Mouse (Mus musculus) kidney, embryonic 15.5 days (tissue): ENCODE measurements around the gene Rdh16f1. TPM values are rescaled to one million over a fixed set of nuclear protein-coding genes. Genes with fewer than 3 reads are reported as not detected.
A peak's percentile ranks its signal among the peaks of the same experiment; 100 is the strongest.

Source experiments
- ATAC-seq: fragments of 200-750 bp; cut with Nextera tagmentation; replicated peaks from 2 replicates; pipeline ENCODE4 v1.8.0; 2017; ENCODE audit warnings: moderate TSS enrichment; ENCODE audit not compliant: low FRiP score
- H3K27ac ChIP-seq: fragments of 300-500 bp; sonication (generic); 2 replicates; pipeline ENCODE4 v1.5.1; 2015; ENCODE audit warnings: mild to moderate bottlenecking, inconsistent platforms
- H3K27me3 ChIP-seq: fragments of 300-500 bp; sonication (generic); 2 replicates; pipeline ENCODE4 v1.6.1; 2015; ENCODE audit warnings: inconsistent platforms
- H3K36me3 ChIP-seq: fragments of 300-500 bp; sonication (generic); 2 replicates; pipeline ENCODE4 v1.6.1; 2015; ENCODE audit warnings: inconsistent platforms
- H3K4me1 ChIP-seq: fragments of 300-500 bp; sonication (generic); 2 replicates; pipeline ENCODE4 v1.6.1; 2015; ENCODE audit warnings: inconsistent platforms
- H3K4me2 ChIP-seq: fragments of 300-500 bp; sonication (generic); 2 replicates; pipeline ENCODE4 v1.6.1; 2015; ENCODE audit warnings: moderate library complexity, mild to moderate bottlenecking, inconsistent platforms
- H3K4me3 ChIP-seq: fragments of 300-500 bp; sonication (generic); replicated peaks from 2 replicates; pipeline ENCODE4 v1.5.1; 2015; ENCODE audit warnings: mild to moderate bottlenecking, inconsistent platforms
- H3K9ac ChIP-seq: fragments of 300-500 bp; sonication (generic); 2 replicates; pipeline ENCODE4 v1.6.1; 2015; ENCODE audit warnings: mild to moderate bottlenecking, inconsistent platforms
- H3K9me3 ChIP-seq: fragments of 300-500 bp; sonication (generic); replicated peaks from 2 replicates; pipeline ENCODE4 v1.6.1; 2016; ENCODE audit warnings: inconsistent platforms
- WGBS: fragments of 180-500 bp; shearing (Covaris S2); methylation state at CpG from one replicate; pipeline ENCODE4 v1.1.7; 2015; ENCODE audit warnings: mixed read lengths; 5-methylcytosine and 5-hydroxymethylcytosine counted together
- polyA plus RNA-seq: library from polyadenylated mRNA; unstranded; fragments of >200 nt; fragmentation: Nextera tagmentation; extraction: Ambion mirVana; gene quantifications from 2 replicates; pipeline ENCODE4 v1.2.1, GENCODE M21; 2015

Gene Rdh16f1
- polyA plus RNA-seq = 0.34 TPM in 1 of 2 replicates, not detected in the other

DNA sequence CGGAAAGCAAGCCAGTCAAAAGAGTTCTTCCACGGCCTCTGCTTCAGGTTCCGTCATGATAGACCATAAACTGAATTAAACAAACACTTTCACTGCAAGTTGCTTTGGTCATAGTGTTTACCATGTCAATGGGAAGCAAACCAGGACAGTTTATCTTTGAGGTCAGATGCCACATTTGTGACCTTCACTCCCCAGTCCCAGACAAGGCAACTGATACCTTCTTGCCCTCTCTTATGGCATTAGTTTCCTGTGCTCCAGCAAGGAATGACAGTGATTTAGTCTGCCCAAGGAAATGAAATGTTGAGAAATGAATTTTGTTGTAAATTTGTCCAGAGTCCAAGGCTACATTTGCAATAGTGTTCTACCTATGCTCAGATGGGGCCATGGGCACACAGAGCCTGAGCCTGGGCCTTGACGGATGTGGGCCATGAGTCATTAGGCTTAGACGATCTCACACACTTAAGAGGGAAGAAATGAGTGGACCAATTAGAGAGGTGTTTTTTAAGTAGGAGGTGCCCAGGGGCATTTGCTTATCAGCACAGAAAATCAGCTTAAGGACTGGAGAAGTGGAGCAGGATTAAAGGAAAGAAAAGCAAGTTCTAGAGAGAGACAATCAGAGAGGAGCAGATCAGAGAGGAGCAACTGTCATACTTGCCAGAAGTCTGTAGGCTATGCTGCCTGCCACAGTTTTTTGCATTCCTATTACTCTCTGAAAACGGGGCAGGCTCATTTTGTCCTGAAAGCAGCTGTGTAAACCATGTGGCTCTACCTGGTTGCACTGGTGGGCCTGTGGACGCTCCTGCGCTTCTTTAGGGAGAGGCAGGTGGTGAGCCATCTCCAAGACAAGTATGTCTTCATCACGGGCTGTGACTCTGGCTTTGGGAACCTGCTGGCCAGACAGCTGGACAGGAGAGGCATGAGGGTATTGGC lies at the start of gene Rdh16f1, which contains the start of gene Rdh1:
Gene Rdh16f1 (plus strand): TSS at position 607 of the 930 bp plus-strand sequence.
Gene Rdh1 (plus strand): TSS at position 541 of the 930 bp plus-strand sequence.
- H3K4me2 ChIP-seq = no peak within 1 kb of the TSS
- no peaks in the 10 kb centered on the region for H3K9me3 ChIP-seq
- 59% methylated on average over 9 of the region's 9 CpGs for WGBS
- no peak within 1 kb of the TSS for H3K4me3 ChIP-seq
- 0 out of 2 replicates have a peak within 1 kb of the TSS, but pooled peaks have one; percentile 2 for H3K27ac ChIP-seq
- no peak for ATAC-seq
- peaks cover 20% of the 10 kb centered on the region for H3K4me1 ChIP-seq
- no peak within 1 kb of the TSS for H3K9ac ChIP-seq
- H3K36me3 ChIP-seq = no peaks in the 10 kb centered on the region
- no peaks in the 10 kb centered on the region for H3K27me3 ChIP-seq

DNA sequence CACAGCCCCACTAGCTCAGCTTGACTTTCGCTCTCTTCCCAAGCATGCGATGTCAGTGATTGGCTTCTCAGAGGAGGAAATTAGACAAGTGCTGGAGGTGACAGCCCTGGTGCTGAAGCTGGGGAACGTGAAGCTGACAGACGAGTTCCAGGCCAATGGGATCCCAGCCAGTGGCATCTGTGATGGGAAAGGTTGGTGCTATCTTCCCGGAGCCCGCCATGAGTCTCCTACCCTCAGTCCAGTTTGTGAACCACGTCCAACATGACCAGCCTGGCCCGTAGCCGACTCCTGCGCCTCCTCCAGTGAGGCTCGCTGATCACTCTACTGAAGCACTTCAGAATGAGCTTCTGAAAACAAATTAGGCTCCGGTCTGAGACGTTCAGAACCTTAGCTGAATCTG lies 49.3 kb upstream of the Rdh16f1 start:
- no peak overlapping the region for H3K4me3 ChIP-seq
- H3K9ac ChIP-seq = no peak overlapping the region
- H3K36me3 ChIP-seq = no peaks in the 10 kb centered on the region
- no peak overlapping the region for H3K27ac ChIP-seq
- peaks cover 19% of the 10 kb centered on the region for H3K4me1 ChIP-seq
- H3K9me3 ChIP-seq = no peaks in the 10 kb centered on the region
- peak; percentile 24; the same call in 1 of the 2 replicates for ATAC-seq
- WGBS = 51% methylated on average over 13 of the region's 13 CpGs
- H3K4me2 ChIP-seq = no peak overlapping the region
- no peaks in the 10 kb centered on the region for H3K27me3 ChIP-seq

DNA sequence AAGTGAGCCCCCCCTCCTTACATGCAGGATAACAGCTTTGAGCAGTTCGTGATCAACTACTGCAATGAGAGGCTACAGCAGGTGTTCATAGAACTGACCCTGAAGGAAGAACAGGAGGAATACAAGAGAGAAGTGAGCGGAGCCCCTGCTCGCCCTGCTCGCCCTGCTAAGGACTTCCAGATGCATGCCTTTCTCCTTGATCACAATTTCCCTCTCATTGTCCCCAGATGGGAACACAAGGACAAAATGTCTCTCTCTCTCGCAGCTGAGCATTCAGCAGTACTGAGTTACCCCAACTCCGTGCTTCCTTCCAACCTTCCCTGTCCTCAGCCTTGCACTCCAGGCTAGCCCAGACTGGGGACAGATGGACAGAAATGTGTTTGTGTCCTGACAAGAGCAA lies 46.9 kb upstream of the Rdh16f1 start:
- 80% methylated on average over 6 of the region's 6 CpGs for WGBS
- Histone ChIP-seq H3K4me3 (no peak overlapping the region), H3K4me2 (no peak overlapping the region), H3K36me3 (no peaks in the 10 kb centered on the region), H3K4me1 (peaks cover 22% of the 10 kb centered on the region), H3K27ac (no peak overlapping the region), H3K9ac (no peak overlapping the region), H3K27me3 (no peaks in the 10 kb centered on the region), H3K9me3 (no peaks in the 10 kb centered on the region)
- ATAC-seq = no peak

DNA sequence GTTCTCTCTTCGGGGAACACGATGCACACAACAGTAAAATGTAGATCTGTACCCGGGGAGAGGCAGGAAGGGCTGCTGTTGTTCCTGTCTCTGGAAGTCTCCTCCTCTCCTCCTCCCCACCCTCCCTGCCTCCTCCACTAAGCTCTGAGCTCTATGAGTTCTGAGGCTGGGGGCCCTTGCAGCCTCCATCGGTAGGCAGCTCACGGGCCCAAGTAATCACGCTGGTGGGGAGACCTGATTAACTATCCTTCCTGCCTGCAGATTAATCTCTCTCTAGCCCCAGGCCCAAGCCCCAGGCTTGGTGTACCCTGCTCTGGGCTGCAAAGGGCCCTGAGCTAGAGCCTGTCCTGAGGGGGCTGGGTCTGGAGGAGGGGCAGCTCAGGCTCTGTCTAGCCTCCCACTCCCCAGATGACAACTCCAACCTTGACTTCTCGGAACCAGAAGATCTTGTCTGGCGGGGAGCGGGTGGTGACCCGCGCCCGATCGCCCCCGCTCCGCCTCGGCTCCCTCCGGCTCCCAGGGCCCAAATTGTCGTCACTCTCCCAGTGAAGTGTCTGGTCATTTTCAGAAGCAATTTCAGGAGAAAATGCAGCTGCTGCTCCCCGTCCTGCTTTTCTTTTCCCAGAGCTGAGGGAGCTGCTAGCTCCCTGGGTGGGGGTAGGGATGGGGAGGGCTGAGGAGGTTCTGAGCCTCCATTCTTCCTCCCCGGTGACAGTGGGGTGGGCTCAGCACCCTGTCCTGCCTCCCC lies 37.7 kb upstream of the Rdh16f1 start:
- peak; percentile 74 for ATAC-seq
- WGBS = 6% methylated on average over 20 of the region's 20 CpGs
- Histone ChIP-seq H3K9ac (peak overlapping the region; percentile 26; the same call in 1 of the 2 replicates), H3K4me3 (peak overlapping the region; percentile 18), H3K9me3 (no peaks in the 10 kb centered on the region), H3K36me3 (no peaks in the 10 kb centered on the region), H3K27ac (peak overlapping the region; percentile 82), H3K4me1 (peaks cover 53% of the 10 kb centered on the region), H3K4me2 (peak overlapping the region; percentile 52), H3K27me3 (peaks cover 22% of the 10 kb centered on the region; the same call in 1 of the 2 replicates)

DNA sequence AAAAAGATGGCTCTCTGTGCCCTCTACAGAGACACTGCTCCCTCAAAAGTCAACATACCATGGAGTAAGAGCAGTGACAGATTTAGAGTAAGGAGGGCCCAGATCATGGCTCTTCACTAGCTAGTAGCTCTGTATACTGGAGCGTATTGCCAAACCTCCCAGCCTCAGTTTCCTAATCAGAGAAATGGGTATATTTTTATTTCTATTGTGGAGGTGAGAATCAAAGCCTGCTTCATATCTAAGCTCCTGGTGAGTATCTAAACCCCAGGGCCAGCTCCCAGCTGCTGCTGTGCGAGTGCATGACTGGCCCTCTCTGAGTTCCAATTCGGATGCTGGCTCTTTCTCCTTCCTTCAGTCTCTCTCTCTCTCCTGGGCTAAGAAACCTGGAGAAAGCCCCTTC lies 35.4 kb upstream of the Rdh16f1 start, which contains the start of gene Tac2:
Gene Tac2 (plus strand): TSS at position 301 of the 400 bp plus-strand sequence.
- H3K4me1 ChIP-seq = peaks cover 34% of the 10 kb centered on the region

DNA sequence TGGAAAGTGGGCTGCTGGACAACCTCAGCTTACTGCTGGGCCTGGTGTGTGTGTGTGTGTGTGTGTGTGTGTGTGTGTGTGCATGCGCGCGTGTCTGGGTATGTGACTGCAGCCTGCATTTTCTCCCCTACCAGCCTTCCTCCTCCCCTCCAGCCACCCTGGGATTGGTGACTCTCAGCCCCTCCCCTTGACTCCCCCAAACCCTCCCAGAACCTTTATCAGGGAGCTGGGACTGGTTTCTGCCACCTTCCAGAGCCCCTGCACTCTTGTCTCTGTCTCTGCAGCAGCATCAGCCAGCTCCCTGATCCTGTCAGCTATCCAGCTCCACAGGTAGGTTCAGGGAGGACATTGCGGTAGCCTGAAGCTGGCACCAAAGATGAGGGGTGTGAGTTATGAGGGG lies 34.5 kb upstream of the Rdh16f1 start:
- WGBS = 73% methylated on average over 4 of the region's 4 CpGs
- Histone ChIP-seq H3K36me3 (no peaks in the 10 kb centered on the region), H3K4me1 (peaks cover 26% of the 10 kb centered on the region), H3K27me3 (peaks cover 31% of the 10 kb centered on the region), H3K9me3 (no peaks in the 10 kb centered on the region), H3K4me2 (no peak overlapping the region), H3K4me3 (no peak overlapping the region), H3K9ac (no peak overlapping the region), H3K27ac (no peak overlapping the region)
- ATAC-seq = no peak

More for the DNA sequence above, 35.4 kb upstream of the Rdh16f1 start, which contains the start of gene Tac2:
- WGBS = 81% methylated on average over 3 of the region's 3 CpGs
- Histone ChIP-seq H3K36me3 (no peaks in the 10 kb centered on the region), H3K9me3 (no peaks in the 10 kb centered on the region), H3K4me2 (no peak within 1 kb of the TSS), H3K27me3 (peaks cover 31% of the 10 kb centered on the region), H3K27ac (no peak within 1 kb of the TSS), H3K9ac (no peak within 1 kb of the TSS), H3K4me3 (no peak within 1 kb of the TSS)
- ATAC-seq = no peak

DNA sequence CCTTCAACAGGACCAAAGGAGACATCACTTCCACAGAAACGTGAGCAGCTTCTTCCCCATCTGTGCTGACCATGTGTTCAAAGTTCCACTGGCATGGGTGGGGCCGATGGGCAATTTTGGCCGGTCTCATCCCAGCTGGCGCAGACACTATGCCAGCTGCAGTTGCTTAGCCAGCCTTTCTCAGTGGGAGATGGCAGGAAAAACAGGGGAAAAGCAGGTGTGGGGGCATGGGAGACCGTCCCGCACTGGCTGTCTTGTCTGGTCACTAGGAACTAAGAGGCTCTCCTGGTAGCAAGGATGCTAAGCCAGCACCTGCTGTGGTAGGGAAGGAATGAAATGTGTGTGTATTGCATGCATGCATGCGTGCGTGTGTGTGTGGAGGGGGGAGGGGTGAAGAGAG lies 31.1 kb upstream of the Rdh16f1 start:
- H3K4me1 ChIP-seq = peaks cover 11% of the 10 kb centered on the region
- no peaks in the 10 kb centered on the region for H3K9me3 ChIP-seq
- no peaks in the 10 kb centered on the region for H3K36me3 ChIP-seq
- no peak overlapping the region for H3K27ac ChIP-seq
- 76% methylated on average over 8 of the region's 8 CpGs for WGBS
- H3K27me3 ChIP-seq = peaks cover 21% of the 10 kb centered on the region
- H3K4me2 ChIP-seq = no peak overlapping the region
- ATAC-seq = no peak
- no peak overlapping the region for H3K9ac ChIP-seq
- H3K4me3 ChIP-seq = no peak overlapping the region

- Histone ChIP-seq H3K4me2 (no peak overlapping the region), H3K27me3 (peaks cover 21% of the 10 kb centered on the region), H3K9ac (no peak overlapping the region), H3K4me3 (no peak overlapping the region), H3K9me3 (no peaks in the 10 kb centered on the region), H3K36me3 (no peaks in the 10 kb centered on the region), H3K4me1 (peaks cover 19% of the 10 kb centered on the region), H3K27ac (no peak overlapping the region)
- no peak for ATAC-seq
- 67% methylated on average over 11 of the region's 11 CpGs for WGBS
Observed at GRCm38 (mm10) chr10:127730285-127730932, 29.2 kb upstream of the Rdh16f1 start.

DNA sequence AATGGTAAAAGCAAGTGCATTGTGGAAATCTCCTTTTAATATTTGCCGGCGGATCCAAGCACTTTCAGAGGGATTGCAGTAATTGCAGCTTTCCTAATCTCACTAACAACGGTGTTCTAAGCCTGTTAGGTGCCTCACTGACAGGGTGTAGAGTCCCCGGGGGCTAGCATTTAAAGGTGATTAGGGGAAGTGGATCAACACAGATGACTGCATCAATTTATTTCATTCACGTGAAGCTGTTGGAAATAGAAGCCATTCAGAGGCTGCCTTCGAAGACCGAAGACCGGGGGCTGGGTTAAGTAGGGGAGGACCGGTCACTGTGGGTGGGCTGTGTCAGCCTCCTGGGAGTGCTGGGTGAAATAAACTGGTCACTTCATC lies 28.7 kb upstream of the Rdh16f1 start:
- WGBS = 29% methylated on average over 9 of the region's 9 CpGs
- H3K4me3 ChIP-seq = no peak overlapping the region
- peaks cover 19% of the 10 kb centered on the region for H3K4me1 ChIP-seq
- H3K9ac ChIP-seq = no peak overlapping the region
- H3K4me2 ChIP-seq = 0 out of 2 replicates have a peak overlapping the region, but pooled peaks have one; percentile 1
- no peak overlapping the region for H3K27ac ChIP-seq
- no peaks in the 10 kb centered on the region for H3K36me3 ChIP-seq
- H3K27me3 ChIP-seq = peaks cover 17% of the 10 kb centered on the region
- no peaks in the 10 kb centered on the region for H3K9me3 ChIP-seq
- no peak for ATAC-seq

DNA sequence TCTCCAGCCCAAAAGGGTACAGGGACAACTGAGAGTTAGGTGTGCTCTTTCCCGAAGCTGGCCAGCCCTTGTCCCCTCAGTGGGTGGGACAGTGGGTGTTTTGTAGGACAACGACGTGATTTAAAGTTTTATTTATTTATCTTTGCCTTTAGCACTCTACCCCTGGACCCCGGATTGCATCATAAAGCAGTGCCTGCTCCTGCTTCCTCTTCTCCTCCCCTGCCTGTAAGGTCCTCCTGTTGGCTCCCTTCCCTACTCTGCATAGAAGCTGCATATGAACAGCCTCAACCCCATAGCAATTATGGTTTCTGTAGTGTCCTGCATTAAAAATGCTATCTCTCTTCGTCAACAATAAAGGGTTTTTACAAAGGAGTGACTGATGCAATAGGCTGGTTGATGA lies 28.2 kb upstream of the Rdh16f1 start:
- Histone ChIP-seq H3K27me3 (peaks cover 16% of the 10 kb centered on the region), H3K4me1 (peaks cover 23% of the 10 kb centered on the region), H3K36me3 (no peaks in the 10 kb centered on the region), H3K4me3 (no peak overlapping the region), H3K4me2 (0 out of 2 replicates have a peak overlapping the region, but pooled peaks have one; percentile 1), H3K9ac (no peak overlapping the region), H3K9me3 (no peaks in the 10 kb centered on the region), H3K27ac (no peak overlapping the region)
- WGBS = 18% methylated on average over 5 of the region's 5 CpGs
- no peak for ATAC-seq

DNA sequence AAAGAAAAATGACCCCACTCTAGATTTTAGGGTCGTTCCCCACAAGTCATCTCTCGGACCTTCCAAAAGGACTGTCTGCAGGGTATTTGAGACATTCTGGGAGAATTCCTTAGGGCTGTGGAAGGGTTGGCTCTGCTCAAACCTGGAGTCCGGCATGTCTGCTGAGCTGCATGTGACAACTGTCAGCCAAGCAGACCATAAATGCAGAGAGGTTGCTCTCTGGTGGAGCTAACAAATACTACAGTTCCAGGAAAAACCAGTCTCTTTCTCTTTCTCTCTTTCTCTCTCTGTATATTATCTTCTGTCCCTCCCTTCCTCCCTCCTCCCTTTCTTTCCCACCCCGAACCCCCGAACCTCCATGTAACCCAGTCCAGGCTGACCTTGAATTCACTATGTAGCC lies 25.2 kb upstream of the Rdh16f1 start:
- Histone ChIP-seq H3K9ac (no peak overlapping the region), H3K36me3 (no peaks in the 10 kb centered on the region), H3K4me2 (no peak overlapping the region), H3K4me3 (no peak overlapping the region), H3K9me3 (no peaks in the 10 kb centered on the region), H3K27ac (no peak overlapping the region), H3K27me3 (peaks cover 6% of the 10 kb centered on the region; the same call in 1 of the 2 replicates), H3K4me1 (peaks cover 38% of the 10 kb centered on the region)
- 37% methylated on average over 5 of the region's 5 CpGs for WGBS
- no peak for ATAC-seq
